Mouse (Mus musculus) MEL (cell line): Measurements from ENCODE around the gene Adh6b. TPM values are rescaled to one million over a fixed set of nuclear protein-coding genes. Genes with fewer than 3 reads are reported as not detected.

Experiments used
- DNase-seq: peaks from one replicate; pipeline ENCODE4 v3.0.0; 2011; ENCODE audit warnings: low read depth, low spot score
- H3K27ac ChIP-seq: 2 replicates; pipeline ENCODE4 v1.5.1; 2012; ENCODE audit warnings: low read depth, mild to moderate bottlenecking, control low read depth, low read length, moderate library complexity; ENCODE audit not compliant: control insufficient read depth
- H3K27me3 ChIP-seq, 2 experiments: fragments of 150-350 bp in 1 of 2; sonication (generic) in 1 of 2; 2 replicates each; pipeline ENCODE4 v1.6.1; 2012; ENCODE audit warnings: low read length in 2 of 2, mild to moderate bottlenecking in 2 of 2, improper control_type of control experiment in 1 of 2, moderate library complexity in 1 of 2; ENCODE audit not compliant: insufficient read depth in 2 of 2, control insufficient read depth in 1 of 2
- H3K36me3 ChIP-seq, 2 experiments: 2 replicates each; pipeline ENCODE4 v1.6.1; 2012 to 2014; ENCODE audit warnings: low read length in 2 of 2, improper control_type of control experiment in 1 of 2, inconsistent platforms in 1 of 2, mild to moderate bottlenecking in 1 of 2; ENCODE audit not compliant: insufficient read depth in 2 of 2, control insufficient read depth in 1 of 2
- H3K4me1 ChIP-seq, 2 experiments: fragments of 150-350 bp in 1 of 2; sonication (generic) in 1 of 2; 2 replicates each; pipeline ENCODE4 v1.6.1; 2012; ENCODE audit warnings: low read length in 2 of 2, improper control_type of control experiment in 1 of 2, mild to moderate bottlenecking in 1 of 2; ENCODE audit not compliant: insufficient read depth in 2 of 2, control insufficient read depth in 1 of 2
- H3K4me3 ChIP-seq, 2 experiments: fragments of 150-350 bp in 1 of 2; sonication (generic) in 1 of 2; 2 replicates each; pipeline ENCODE4 v1.5.1; 2012; ENCODE audit warnings: low read depth in 2 of 2, low read length in 2 of 2, mild to moderate bottlenecking in 2 of 2, moderate library complexity in 2 of 2, control low read depth in 1 of 2, improper control_type of control experiment in 1 of 2; ENCODE audit not compliant: control insufficient read depth in 1 of 2, insufficient read depth in 1 of 2
- H3K79me2 ChIP-seq: 2 replicates; pipeline ENCODE4 v1.6.1; 2012; ENCODE audit warnings: mild to moderate bottlenecking, low read length, moderate library complexity; ENCODE audit not compliant: control insufficient read depth, poor library complexity, insufficient read depth
- H3K9ac ChIP-seq: 2 replicates; pipeline ENCODE4 v1.6.1; 2012; ENCODE audit warnings: low read depth, mild to moderate bottlenecking, control low read depth, low read length, moderate library complexity; ENCODE audit not compliant: control insufficient read depth, poor library complexity, severe bottlenecking
- H3K9me3 ChIP-seq: fragments of 150-350 bp; sonication (generic); replicated peaks from 2 replicates; pipeline ENCODE4 v1.6.1; 2012; ENCODE audit warnings: mild to moderate bottlenecking, low read length, improper control_type of control experiment, moderate library complexity; ENCODE audit not compliant: insufficient read depth
- CHD1 ChIP-seq: IDR thresholded peaks from 2 replicates; pipeline ENCODE4 v1.6.1; 2012; ENCODE audit warnings: low read depth, mild to moderate bottlenecking, inconsistent platforms, low read length, improper control_type of control experiment
- CHD2 ChIP-seq: IDR thresholded peaks from 2 replicates; pipeline ENCODE4 v1.6.1; 2011; ENCODE audit warnings: low read length, improper control_type of control experiment
- E2F4 ChIP-seq: IDR thresholded peaks from 2 replicates; pipeline ENCODE4 v1.6.1; 2011; ENCODE audit warnings: low read depth, low read length, improper control_type of control experiment, borderline replicate concordance
- GABPA ChIP-seq: IDR thresholded peaks from 2 replicates; pipeline ENCODE4 v1.6.1; 2012; ENCODE audit warnings: low read depth, mild to moderate bottlenecking, inconsistent platforms, low read length, improper control_type of control experiment, moderate library complexity
- HCFC1 ChIP-seq: IDR thresholded peaks from 2 replicates; pipeline ENCODE4 v1.6.1; 2012; ENCODE audit warnings: low read depth, mild to moderate bottlenecking, inconsistent platforms, low read length, improper control_type of control experiment, moderate library complexity
- JUND ChIP-seq: IDR thresholded peaks from 2 replicates; pipeline ENCODE4 v1.6.1; 2011; ENCODE audit warnings: low read depth, mild to moderate bottlenecking, improper control_type of control experiment, low read length
- KAT2A ChIP-seq: conservative IDR thresholded peaks from 2 replicates; pipeline ENCODE4 v1.6.1; 2012; ENCODE audit warnings: low read depth, low read length, improper control_type of control experiment, inconsistent platforms
- MAFK ChIP-seq: IDR thresholded peaks from 2 replicates; pipeline ENCODE4 v1.6.1; 2011; ENCODE audit warnings: low read depth, mild to moderate bottlenecking, low read length, improper control_type of control experiment, borderline replicate concordance
- MAX ChIP-seq: IDR thresholded peaks from 2 replicates; pipeline ENCODE4 v1.6.1; 2011; ENCODE audit warnings: low read length, improper control_type of control experiment
- MAZ ChIP-seq: IDR thresholded peaks from 2 replicates; pipeline ENCODE4 v1.6.1; 2012; ENCODE audit warnings: low read depth, mild to moderate bottlenecking, inconsistent platforms, low read length, improper control_type of control experiment
- MEF2A ChIP-seq: IDR thresholded peaks from 2 replicates; pipeline ENCODE4 v1.6.1; 2014; ENCODE audit warnings: low read depth, mild to moderate bottlenecking, inconsistent platforms, low read length, improper control_type of control experiment; ENCODE audit not compliant: poor library complexity, insufficient replicate concordance, severe bottlenecking; ENCODE audit errors: extremely low read depth
- MXI1 ChIP-seq: IDR thresholded peaks from 2 replicates; pipeline ENCODE4 v1.6.1; 2011; ENCODE audit warnings: mild to moderate bottlenecking, low read depth, low read length, improper control_type of control experiment
- MYB ChIP-seq: IDR thresholded peaks from 2 replicates; pipeline ENCODE4 v1.6.1; 2011; ENCODE audit warnings: mild to moderate bottlenecking, low read depth, low read length, improper control_type of control experiment
- NELFE ChIP-seq: IDR thresholded peaks from 2 replicates; pipeline ENCODE4 v1.6.1; 2011; ENCODE audit warnings: low read depth, low read length, improper control_type of control experiment
- NRF1 ChIP-seq: IDR thresholded peaks from 2 replicates; pipeline ENCODE4 v1.6.1; 2014; ENCODE audit warnings: low read depth, mild to moderate bottlenecking, inconsistent platforms, low read length, improper control_type of control experiment, moderate library complexity; ENCODE audit not compliant: poor library complexity, insufficient read depth, severe bottlenecking
- POLR2A ChIP-seq, 2 experiments: IDR thresholded peaks; 2 replicates each; pipeline ENCODE4 v1.6.1; 2011 to 2012; ENCODE audit warnings: low read length in 2 of 2, mild to moderate bottlenecking in 2 of 2, control low read depth in 1 of 2, improper control_type of control experiment in 1 of 2, low read depth in 1 of 2, moderate library complexity in 1 of 2; ENCODE audit not compliant: control insufficient read depth in 1 of 2, insufficient read depth in 1 of 2, poor library complexity in 1 of 2
- POLR2AphosphoS2 ChIP-seq: IDR thresholded peaks from 2 replicates; pipeline ENCODE4 v1.6.1; 2011; ENCODE audit warnings: low read length, improper control_type of control experiment
- POLR2AphosphoS5 ChIP-seq: IDR thresholded peaks from 2 replicates; pipeline ENCODE4 v1.6.1; 2012; ENCODE audit warnings: low read depth, borderline replicate concordance, mild to moderate bottlenecking, inconsistent platforms, low read length, moderate library complexity, mixed read lengths
- SIN3A ChIP-seq: IDR thresholded peaks from 2 replicates; pipeline ENCODE4 v1.6.1; 2012; ENCODE audit warnings: low read length, improper control_type of control experiment, inconsistent platforms
- TBP ChIP-seq: IDR thresholded peaks from 2 replicates; pipeline ENCODE4 v1.8.0; 2011; ENCODE audit warnings: low read depth, low read length, improper control_type of control experiment
- TCF12 ChIP-seq: IDR thresholded peaks from 2 replicates; pipeline ENCODE4 v1.6.1; 2014; ENCODE audit warnings: low read depth, mild to moderate bottlenecking, inconsistent platforms, low read length, improper control_type of control experiment, moderate library complexity
- UBTF ChIP-seq: IDR thresholded peaks from 2 replicates; pipeline ENCODE4 v1.6.1; 2012; ENCODE audit warnings: low read depth, mild to moderate bottlenecking, inconsistent platforms, low read length, improper control_type of control experiment, moderate library complexity, borderline replicate concordance; ENCODE audit not compliant: insufficient read depth
- USF2 ChIP-seq, 2 experiments: IDR thresholded peaks; 2 replicates each; pipeline ENCODE4 v1.6.1; 2011 to 2012; ENCODE audit warnings: improper control_type of control experiment in 2 of 2, low read length in 2 of 2, borderline replicate concordance in 1 of 2, inconsistent platforms in 1 of 2, low read depth in 1 of 2, mild to moderate bottlenecking in 1 of 2; ENCODE audit not compliant: insufficient read depth in 1 of 2
- ZC3H11A ChIP-seq: IDR thresholded peaks from 2 replicates; pipeline ENCODE4 v1.6.1; 2012; ENCODE audit warnings: low read depth, mild to moderate bottlenecking, inconsistent platforms, low read length, improper control_type of control experiment
- ZMIZ1 ChIP-seq: IDR thresholded peaks from 2 replicates; pipeline ENCODE4 v1.6.1; 2012; ENCODE audit warnings: low read depth, mild to moderate bottlenecking, inconsistent platforms, low read length, improper control_type of control experiment, moderate library complexity
- ZNF384 ChIP-seq: IDR thresholded peaks from 2 replicates; pipeline ENCODE4 v1.6.1; 2012; ENCODE audit warnings: low read depth, mild to moderate bottlenecking, inconsistent platforms, low read length, improper control_type of control experiment
- polyA plus RNA-seq, 2 experiments: library from polyadenylated mRNA; stranded (reverse) in 1 of 2; unstranded in 1 of 2; fragments of >175 nt in 1 of 2; fragments of >200 nt in 1 of 2; gene quantifications; 2 replicates each; pipeline versions ENCODE4 v1.2.1 to v1.2.4; 2012; ENCODE audit warnings: low replicate concordance in 2 of 2, low read depth in 1 of 2; ENCODE audit not compliant: insufficient read length in 2 of 2, insufficient read depth in 1 of 2, missing spikeins in 1 of 2
- total RNA-seq: library from RNA; depleted of rRNA; stranded (reverse); fragments of 300-350 nt; gene quantifications from 2 replicates; pipeline ENCODE4 v1.2.3, GENCODE M21; 2012

Adh6b gene
- total and polyA plus RNA-seq, 3 experiments, result not detected

DNA sequence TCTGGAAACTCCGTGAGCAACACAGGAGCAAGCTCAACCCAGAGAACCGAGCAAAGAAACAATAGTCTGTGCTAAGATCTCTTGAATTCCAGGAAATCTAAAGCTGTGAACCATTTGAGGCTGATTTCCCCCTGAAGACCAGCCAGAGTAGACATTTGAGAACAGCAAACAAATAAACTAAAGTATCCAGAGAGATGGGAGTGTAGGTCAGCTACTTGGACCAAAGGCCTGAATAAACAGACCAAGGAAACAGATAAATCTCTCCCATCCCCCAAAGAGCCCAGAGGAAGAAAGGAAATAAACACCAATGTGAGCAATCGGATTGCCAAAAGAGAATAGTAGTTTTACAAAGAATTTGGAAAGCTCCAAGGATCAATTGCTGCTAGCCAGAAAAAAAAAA is 5.5 kb downstream of the Adh6b start:
- Histone ChIP-seq H3K36me3 (no peaks in the 10 kb centered on the region), H3K9me3 (no peaks in the 10 kb centered on the region), H3K9ac (no peak overlapping the region), H3K4me3 (no peak overlapping the region), H3K4me1 (no peaks in the 10 kb centered on the region), H3K79me2 (no peaks in the 10 kb centered on the region), H3K27me3 (peaks cover 4% of the 10 kb centered on the region in 2 experiments; a peak in 2 of 4 replicates), H3K27ac (no peak overlapping the region)
- no peak for DNase-seq
- TF ChIP-seq TBP (no peak), CHD2 (no peak), MAFK (no peak), JUND (no peak), MXI1 (no peak), MYB (no peak), KAT2A (no peak), MEF2A (no peak), HCFC1 (no peak), NELFE (no peak), USF2 (IDR thresholded peaks at IDR 0.05; ENCODE audit: borderline replicate concordance in 1 of 2, insufficient read depth in 1 of 2, low read depth in 1 of 2, low read length in 2 of 2) (no peak), SIN3A (no peak), ZMIZ1 (no peak), NRF1 (no peak), CHD1 (no peak), E2F4 (no peak), UBTF (no peak), ZC3H11A (no peak), GABPA (no peak)

DNA sequence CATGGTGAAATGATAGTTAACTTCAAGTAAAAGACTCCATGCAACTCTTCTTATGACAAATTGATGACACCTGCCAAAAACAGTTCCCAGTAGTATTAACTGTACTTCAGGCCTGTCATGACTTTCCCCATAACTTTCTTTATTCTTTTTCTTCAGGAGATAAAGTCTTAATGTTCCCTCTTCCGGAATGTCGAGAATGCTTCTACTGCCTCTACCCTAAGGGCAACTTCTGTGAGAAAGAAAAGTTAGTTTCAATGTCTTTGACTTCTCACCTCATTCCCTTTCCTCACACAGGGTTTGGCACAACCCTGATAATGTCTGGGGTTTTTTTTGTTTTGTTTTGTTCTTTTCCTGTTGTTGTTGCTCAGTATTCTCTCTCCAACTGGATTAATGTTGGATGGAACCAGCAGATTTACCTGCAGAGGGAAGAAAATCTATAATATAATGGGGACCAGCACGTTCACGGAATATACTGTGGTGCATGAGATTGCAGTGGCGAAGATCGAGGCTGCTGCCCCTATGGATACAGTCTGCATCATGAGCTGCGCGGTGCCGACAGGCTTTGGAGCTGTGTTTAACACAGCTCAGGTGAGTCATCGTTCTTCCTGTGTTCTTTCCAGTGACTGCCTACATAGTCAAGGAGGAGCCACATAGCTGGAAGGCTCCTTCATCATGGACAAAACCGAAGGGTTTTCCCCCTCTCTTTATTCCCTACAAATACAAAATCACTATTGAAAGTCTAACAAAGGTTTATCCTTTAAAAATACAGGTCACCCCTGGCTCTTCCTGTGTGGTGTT is 10.6 kb downstream of the Adh6b start:
- Histone ChIP-seq H3K79me2 (no peaks in the 10 kb centered on the region), H3K27me3 (peaks cover 3 to 4% of the 10 kb centered on the region in 2 experiments; a peak in 3 of 4 replicates), H3K9me3 (no peaks in the 10 kb centered on the region), H3K36me3 (no peaks in the 10 kb centered on the region), H3K9ac (no peak overlapping the region), H3K4me1 (no peaks in the 10 kb centered on the region), H3K4me3 (no peak overlapping the region), H3K27ac (no peak overlapping the region)
- DNase-seq, result no peak
- no peak for TF ChIP-seq POLR2AphosphoS5
- no peak for TF ChIP-seq MYB
- no peak for TF ChIP-seq POLR2A (IDR thresholded peaks at IDR 0.05; ENCODE audit: control insufficient read depth in 1 of 2, insufficient read depth in 1 of 2, low read depth in 1 of 2, low read length in 2 of 2, poor library complexity in 1 of 2)
- TF ChIP-seq KAT2A, result no peak
- no peak for TF ChIP-seq MAFK
- TF ChIP-seq ZC3H11A, result no peak
- no peak for TF ChIP-seq SIN3A
- TF ChIP-seq CHD2, result no peak
- no peak for TF ChIP-seq JUND
- TF ChIP-seq ZNF384, result no peak
- no peak for TF ChIP-seq MAZ
- no peak for TF ChIP-seq MEF2A
- TF ChIP-seq USF2 (IDR thresholded peaks at IDR 0.05; ENCODE audit: borderline replicate concordance in 1 of 2, insufficient read depth in 1 of 2, low read depth in 1 of 2, low read length in 2 of 2), result no peak
- TF ChIP-seq ZMIZ1, result no peak
- no peak for TF ChIP-seq MAX
- no peak for TF ChIP-seq POLR2AphosphoS2
- no peak for TF ChIP-seq TCF12
